ENCODE assay signal across 11 mouse cellular contexts in the genomic region with DNA sequence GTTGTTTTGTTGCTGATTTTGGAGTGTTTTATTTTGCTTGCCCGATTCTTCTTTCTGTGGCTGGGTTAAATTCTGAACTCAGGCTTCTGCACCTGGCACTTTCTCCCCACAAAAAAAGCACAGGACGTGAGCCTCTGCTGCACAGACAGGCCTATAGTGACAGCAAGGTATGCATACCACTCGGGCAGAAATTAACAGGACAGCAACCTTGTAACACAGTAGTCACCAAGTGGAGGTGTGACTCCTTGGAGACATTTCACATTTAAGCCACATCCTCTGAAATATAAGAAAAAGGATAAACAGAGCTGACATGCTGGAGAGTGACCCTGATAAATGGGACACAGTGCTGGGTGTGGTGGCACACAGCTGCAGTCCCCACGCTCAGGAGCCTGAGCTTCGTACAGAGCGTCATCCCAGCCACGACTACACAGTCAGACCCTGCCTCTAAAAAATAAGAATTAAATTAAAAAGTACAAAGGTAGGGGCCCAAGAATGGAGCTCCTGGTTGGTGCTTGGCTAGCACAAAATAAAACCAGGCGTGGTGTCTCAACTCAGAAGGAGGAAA.
"Had no signal": no experiment of that assay in that cellular context is flagged by ENCODE, and none has a peak within 500 bp of the region (broad histone marks: within the 10 kb centered on the region; RNA-seq: fewer than 3 reads in every experiment).

No protein-coding gene starts in this region.

- ATAC-seq: inflammation-experienced regulatory T-cells, adult 6 months; liver, embryonic 12.5 days; midbrain, embryonic 16.5 days had no signal

- H3K4me1 ChIP-seq: limb, embryonic 15.5 days; neural tube, embryonic 13.5 days had no signal

- H3K9me3 ChIP-seq: limb, embryonic 15.5 days; liver, embryonic 12.5 days; lung, embryonic 15.5 days; midbrain, embryonic 12.5 days; neural tube, embryonic 13.5 days had no signal

- H3K27ac ChIP-seq: kidney, postnatal 0 days; limb, embryonic 15.5 days; liver, embryonic 12.5 days; lung, embryonic 15.5 days; midbrain, embryonic 12.5 days; neural tube, embryonic 13.5 days had no signal

- H3K27me3 ChIP-seq: limb, embryonic 15.5 days; liver, embryonic 12.5 days; lung, embryonic 15.5 days; neural tube, embryonic 13.5 days had no signal

- H3K4me2 ChIP-seq: limb, embryonic 15.5 days; liver, embryonic 12.5 days; lung, embryonic 15.5 days; midbrain, embryonic 12.5 days; neural tube, embryonic 13.5 days had no signal

- DNase-seq: layer of hippocampus, adult 9-11 months; layer of hippocampus, postnatal 36 days; right cerebral cortex, postnatal 14 days had no signal

- H3K9ac ChIP-seq: limb, embryonic 15.5 days; liver, embryonic 12.5 days; lung, embryonic 15.5 days; midbrain, embryonic 12.5 days; neural tube, embryonic 13.5 days had no signal

- H3K36me3 ChIP-seq: limb, embryonic 15.5 days; liver, embryonic 12.5 days; lung, embryonic 15.5 days; midbrain, embryonic 12.5 days; neural tube, embryonic 13.5 days had no signal

- H3K4me3 ChIP-seq: limb, embryonic 15.5 days; liver, embryonic 12.5 days; lung, embryonic 15.5 days; midbrain, embryonic 12.5 days; neural tube, embryonic 13.5 days had no signal
